Mouse (Mus musculus): ENCODE data around the gene Zfp385b.
"Not testable (repeated sequence)": the region's sequence is repeated elsewhere in the genome, so short reads cannot be mapped to it uniquely, and the experiment has no call there.

The Zfp385b gene

DNA sequence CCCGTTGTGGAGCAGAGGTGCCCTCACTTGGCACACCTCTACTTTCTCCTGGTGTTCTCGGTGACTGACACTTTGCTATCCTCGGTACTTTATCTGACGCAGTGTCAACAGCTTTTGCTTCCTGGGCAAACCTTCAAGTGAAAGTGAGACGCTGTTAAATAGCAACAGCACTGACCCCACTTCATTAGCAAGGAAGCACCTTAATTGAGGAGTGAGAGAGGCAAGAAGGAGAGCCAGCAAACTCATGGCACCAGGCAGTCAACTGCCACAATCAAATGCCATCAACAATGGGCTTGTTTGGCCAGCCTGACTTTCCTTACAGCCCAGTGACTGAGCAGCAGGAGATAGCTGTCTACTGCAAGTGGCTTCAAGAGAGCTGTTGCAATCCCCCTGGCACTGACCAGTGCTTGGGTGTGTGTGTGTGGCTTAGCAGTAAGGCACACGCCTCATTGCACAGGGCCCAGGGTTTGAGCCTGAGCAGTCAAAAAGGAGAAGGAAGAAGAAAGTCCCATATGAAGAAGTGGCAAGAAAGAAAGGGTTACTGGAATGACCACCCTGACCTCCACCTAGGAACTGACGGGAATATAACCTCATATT, 365.0 kb downstream of the Zfp385b start:
- no peak for DNase-seq

DNA sequence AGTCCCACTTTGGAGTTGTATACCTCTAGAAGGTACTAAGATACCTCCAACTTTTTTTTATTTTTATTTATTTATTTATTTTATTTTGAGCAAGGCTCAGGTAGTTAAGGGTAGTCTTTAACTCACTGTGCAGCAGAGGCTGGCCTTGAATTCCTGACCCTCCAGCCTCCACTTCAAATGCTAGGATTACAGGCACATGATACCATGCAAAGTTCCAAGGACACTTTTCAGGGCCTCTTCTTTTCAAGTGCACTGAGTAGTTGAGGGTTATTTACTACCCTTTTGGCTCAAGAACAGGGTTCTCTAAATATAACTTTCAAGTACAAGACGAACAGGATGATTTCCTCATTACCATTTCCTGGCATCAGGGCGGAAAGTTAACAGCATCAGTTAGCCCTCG, 365.7 kb downstream of the Zfp385b start:
- no peak for DNase-seq

GRCm38 (mm10) chr2:77450017-77450416, 369.4 kb downstream of the Zfp385b start:
- not testable (repeated sequence) for DNase-seq

DNA sequence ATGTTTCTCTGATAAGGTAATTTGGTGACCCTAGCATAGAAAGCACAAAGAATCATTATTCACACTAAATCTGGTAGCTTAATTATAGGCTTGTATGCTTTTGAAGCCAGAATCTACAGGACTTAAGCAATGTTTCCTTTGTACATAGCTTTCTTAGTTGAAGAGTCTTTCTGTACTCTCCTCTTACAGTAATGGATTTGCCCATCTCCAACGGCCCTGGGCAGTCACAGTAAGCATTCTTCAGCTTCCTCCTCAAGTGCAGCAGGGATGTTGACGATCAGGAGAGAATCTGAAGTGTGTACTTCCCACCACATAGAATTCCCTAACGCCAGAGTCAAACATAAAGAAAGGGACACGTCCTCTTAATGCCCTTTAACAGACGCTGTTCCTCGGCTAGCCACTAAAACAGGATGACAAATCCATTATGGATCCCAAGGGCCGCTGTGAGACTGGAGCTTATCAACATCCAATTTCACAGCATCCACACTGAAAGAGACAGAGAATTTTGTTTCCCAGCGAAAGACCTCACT, 370.4 kb downstream of the Zfp385b start:
- no peak for DNase-seq

DNA sequence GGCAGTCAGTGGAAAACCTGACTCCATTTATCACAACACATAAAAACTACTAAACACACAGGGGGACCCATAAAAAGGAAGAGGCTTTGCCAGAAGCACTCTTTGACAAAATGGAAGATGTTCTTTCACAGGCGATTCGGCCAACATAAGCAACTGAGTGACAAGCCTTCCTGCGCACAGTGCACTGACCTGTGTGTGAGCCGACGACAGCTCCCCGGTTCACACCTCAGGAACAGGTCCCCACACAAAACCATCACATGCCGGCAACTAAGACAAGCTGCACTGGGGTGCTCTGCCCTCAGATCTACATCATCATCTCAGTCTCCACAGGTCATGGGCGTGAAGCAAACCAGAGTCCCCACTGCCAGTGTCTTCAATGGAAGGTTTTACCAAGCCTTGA, 375.2 kb downstream of the Zfp385b start:
- DNase-seq: no peak

DNA sequence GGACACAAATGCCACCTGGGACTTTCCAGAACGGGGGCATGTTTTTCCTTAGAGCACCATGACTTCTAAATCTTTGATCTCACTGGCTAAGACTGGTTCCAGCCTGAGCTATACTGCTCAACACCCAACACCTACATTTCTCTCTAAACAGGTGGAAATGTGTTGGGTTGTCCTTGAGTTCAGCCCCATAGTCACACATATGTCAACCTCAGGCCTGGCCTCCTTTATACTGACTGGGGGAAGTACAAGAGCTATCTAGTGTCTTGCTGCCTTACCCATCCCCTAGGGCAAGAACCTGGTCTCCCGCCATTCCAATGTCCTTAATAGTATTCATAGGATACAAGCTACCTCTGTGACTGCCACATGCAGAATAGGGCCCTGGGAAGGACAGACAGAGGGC, 378.8 kb downstream of the Zfp385b start:
- no peak for DNase-seq

DNA sequence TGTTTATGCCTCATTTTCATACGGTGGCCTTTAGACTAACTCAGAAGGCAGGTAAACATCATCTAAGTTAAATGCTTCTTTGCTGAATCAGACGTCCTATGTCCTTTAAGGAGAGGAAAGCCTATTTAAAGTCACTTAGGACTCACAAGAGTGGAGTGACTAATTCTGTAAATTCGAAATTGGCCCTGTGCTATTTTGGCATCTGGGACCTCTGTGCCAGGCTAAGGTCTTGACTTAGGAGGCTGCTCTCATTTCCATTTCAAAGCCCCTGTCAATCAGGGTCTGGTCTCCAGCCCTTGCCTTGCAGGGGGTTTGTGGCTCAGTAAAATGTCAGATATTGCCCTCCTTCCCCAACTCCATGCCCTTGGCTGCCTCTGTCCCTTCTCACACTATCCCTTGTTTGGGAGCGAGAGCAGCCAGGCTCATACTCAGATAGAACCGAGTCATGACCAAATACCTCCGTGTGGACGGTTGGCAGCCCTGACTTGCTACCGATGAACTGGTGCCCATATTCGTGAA, 383.1 kb downstream of the Zfp385b start:
- DNase-seq: no peak

DNA sequence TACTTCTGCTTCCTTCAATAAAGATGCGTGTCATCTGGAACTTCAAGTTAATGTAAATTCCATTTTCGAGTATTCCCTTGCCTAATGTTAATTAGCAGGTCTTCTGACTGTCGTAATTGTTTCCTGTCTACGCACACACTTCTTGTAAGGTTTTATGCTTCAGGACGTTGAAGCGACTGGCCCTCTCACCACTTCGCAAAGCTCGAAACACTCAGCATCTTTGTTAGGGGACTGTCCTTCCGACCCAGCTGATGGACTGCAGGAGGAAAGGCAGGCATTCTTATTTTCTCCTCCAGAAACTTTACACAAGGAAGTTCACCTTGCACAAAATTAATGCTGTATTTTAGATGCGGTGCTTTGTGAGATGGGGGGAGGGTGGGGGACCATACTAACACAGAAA, 400.0 kb downstream of the Zfp385b start:
- no peak for DNase-seq

- no peak for DNase-seq
Measured at GRCm38 (mm10) chr2:77418078-77418477, 401.4 kb downstream of the Zfp385b start.

- no peak for DNase-seq
Measured at GRCm38 (mm10) chr2:77412171-77412570, 407.3 kb downstream of the Zfp385b start.

GRCm38 (mm10) chr2:77411612-77412011, 407.8 kb downstream of the Zfp385b start:
- DNase-seq: no peak

GRCm38 (mm10) chr2:77409521-77410135, 409.8 kb downstream of the Zfp385b start:
- DNase-seq: no peak

DNA sequence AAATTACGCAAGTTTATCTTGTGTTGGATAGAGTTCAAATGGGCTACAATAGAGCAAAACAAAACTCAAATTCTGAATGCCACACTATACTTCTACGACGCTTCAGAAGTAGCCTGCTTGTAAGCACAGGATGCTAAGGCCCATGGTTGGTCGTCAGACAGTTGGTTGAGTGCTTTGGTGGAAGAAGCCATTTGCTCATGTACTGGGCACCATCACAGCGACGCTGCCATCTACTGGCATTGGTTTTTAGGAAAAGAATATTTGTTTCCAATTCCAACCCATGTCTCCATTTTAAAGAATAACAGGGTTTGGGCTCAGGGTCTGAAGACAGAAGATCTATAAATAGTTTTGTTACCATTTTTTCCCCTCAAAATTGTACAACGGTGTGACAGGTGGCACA, 410.5 kb downstream of the Zfp385b start:
- DNase-seq: no peak

GRCm38 (mm10) chr2:77402329-77402728, 417.1 kb downstream of the Zfp385b start:
- DNase-seq: no peak

- no peak for DNase-seq
Measured at GRCm38 (mm10) chr2:77401438-77402235, 417.8 kb downstream of the Zfp385b start.

- DNase-seq: no peak
Measured at GRCm38 (mm10) chr2:77393881-77394280, 425.6 kb downstream of the Zfp385b start.

DNA sequence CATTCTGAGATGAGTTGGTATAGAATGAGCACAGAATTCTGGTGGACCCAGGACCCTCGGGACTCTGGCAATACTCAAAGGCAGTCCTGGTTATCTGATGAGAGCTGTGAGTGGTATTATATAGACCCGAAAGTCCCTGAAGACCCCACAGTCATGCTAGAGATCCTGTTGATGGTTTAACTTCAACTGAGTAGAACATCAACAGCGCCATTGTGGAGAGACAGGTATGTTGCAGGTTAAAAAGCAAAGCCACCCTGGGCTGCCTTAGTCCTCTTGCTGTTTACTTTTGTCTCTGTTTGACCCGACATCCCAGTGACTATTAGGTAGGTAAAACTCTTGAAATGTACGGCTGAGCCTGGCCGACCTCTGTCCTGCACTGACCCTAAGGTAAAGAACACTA, 431.3 kb downstream of the Zfp385b start:
- no peak for DNase-seq

GRCm38 (mm10) chr2:77386515-77386914, 432.9 kb downstream of the Zfp385b start:
- DNase-seq: peak; percentile 32

DNA sequence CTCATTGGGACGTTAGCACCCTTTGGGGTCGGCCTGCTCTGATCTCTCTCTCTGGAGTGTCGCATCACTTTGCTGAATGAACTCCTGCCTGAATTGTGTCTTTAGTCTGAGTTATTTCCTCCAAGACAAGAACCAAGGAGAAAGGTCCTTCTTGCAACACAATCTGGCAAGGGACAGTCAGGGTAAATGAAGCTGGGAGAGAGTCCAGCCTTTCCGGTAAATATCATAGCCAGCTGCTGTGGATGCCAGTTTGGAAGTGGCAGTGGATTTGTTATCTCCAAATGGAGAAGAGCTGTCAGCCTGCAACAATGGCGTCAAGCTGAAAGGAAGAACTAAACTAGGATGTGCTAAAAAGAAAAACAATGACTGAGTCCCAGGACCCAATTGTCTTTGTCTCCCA, 436.7 kb downstream of the Zfp385b start:
- DNase-seq: no peak

- DNase-seq: no peak
Measured at GRCm38 (mm10) chr2:77379907-77380306, 439.5 kb downstream of the Zfp385b start.

- DNase-seq: no peak
Measured at GRCm38 (mm10) chr2:77379332-77379731, 440.1 kb downstream of the Zfp385b start.

DNA sequence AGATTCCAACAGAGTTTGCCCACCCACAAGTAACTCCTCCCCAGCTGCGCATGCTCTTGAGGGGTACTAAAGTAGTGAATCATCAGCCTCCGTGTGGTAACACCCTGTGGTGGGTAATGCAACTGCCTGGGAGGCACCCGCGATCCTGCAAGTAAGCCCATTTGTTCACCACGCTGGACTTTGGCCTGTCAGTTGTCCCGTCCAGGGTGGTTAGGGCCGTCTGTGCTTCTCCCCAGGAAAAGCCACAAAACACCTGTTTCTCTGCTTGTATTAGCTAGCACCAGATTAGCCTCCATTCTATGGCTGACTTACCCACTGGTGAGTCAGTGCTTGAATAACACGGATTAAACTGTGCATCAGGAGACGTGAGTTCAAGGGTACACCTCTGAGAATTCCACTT, 442.6 kb downstream of the Zfp385b start:
- DNase-seq: no peak

- DNase-seq: no peak
Measured at GRCm38 (mm10) chr2:77375155-77375554, 444.3 kb downstream of the Zfp385b start.

- no peak for DNase-seq
Measured at GRCm38 (mm10) chr2:77369174-77369573, 450.3 kb downstream of the Zfp385b start.

All from right cerebral cortex, adult 18-20 months (tissue).